Mouse (Mus musculus) ES-E14 (cell line): Measurements from ENCODE around the gene Ccr1l1.

Experiments
- HCFC1 ChIP-seq: IDR thresholded peaks from 2 replicates; pipeline ENCODE4 v1.6.1; 2012; ENCODE audit warnings: low read length, inconsistent platforms, borderline replicate concordance; ENCODE audit not compliant: insufficient read depth
- ZC3H11A ChIP-seq: IDR thresholded peaks from 2 replicates; pipeline ENCODE4 v1.6.1; 2012; ENCODE audit warnings: low read depth, mild to moderate bottlenecking, inconsistent platforms, low read length, borderline replicate concordance

DNA sequence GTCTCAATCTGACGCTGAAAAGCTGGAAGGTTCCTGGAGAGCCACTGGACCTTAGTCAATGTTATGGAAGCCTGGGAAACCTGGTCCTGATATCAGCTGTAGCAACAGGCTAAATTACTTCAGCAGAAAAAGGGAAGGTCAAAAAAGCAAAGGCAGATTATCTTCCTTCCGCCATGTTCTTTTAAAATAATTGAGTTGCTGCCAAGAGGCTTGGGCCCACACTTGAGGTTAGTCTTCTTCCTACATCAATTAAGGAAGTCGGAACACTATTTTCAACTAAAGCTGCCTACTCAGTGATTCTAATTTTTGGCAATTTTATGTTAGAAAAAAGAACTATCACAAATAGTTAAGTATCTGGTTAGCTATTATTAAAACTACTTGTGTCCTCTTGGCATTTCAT, 41.7 kb upstream of the Ccr1l1 start:
- TF ChIP-seq HCFC1 (no peak), ZC3H11A (no peak)
